Mouse (Mus musculus) right cerebral cortex, postnatal 10 days (tissue): ENCODE results near the gene Wdr91.

Source experiments
- DNase-seq, 2 experiments: peaks; one replicate each; pipeline ENCODE4 v3.0.0; 2021; ENCODE audit warnings: low spot score in 2 of 2

The Wdr91 gene

DNA sequence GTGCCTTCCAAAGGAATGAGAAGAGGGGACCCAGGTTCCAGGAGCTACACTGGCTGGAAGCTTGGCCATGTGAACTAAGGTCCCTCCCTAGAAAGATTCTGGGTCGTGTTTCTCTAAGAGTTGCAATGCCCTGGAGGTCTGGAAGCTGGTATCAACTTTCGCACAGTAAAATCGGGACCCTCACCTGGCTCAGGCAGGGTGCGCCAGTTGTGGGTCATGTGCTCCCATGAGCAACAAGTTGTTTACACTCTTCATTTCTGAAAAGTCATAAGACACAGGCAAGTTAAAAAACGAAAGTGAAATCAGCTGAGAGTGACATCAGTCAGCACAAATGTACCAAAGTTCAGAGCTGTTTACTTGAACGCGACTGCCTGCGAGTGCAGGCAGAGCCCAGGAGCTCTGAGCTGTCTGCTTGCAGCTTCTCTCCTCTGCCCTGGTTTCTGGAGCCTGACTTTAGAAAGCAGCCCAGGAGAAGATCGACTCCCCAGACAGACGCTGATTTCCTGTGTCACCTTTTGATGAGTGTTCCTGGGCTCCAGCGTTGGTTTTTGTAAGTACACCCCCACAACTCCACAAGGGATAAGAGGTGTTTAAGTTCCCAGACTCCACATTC, 47.8 kb downstream of the Wdr91 start, which contains the start of gene Tmem140:
Gene Tmem140, plus strand, starts transcription at position 356 of the 613 bp plus-strand sequence.
- DNase-seq, result no peak

DNA sequence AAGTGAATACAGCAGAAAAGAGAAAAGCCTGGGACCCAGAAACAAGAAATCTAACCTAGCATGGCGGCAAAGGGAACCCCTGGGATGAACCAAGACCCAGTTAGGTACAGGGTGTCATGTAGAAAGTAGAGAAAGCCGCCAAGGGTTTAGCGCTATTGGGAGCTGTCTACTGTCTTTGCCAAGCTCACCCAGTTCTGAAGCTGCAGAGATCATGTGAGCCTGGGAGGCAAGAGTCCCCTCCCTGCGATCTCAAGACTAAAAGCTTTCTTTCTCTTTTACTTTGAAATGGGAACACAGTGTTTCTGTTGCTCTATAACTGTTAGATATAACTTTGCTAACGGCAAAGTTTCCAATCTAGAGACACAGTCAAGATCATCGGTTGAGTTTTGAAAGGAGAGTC, 48.3 kb downstream of the Wdr91 start:
- no peak for DNase-seq

DNA sequence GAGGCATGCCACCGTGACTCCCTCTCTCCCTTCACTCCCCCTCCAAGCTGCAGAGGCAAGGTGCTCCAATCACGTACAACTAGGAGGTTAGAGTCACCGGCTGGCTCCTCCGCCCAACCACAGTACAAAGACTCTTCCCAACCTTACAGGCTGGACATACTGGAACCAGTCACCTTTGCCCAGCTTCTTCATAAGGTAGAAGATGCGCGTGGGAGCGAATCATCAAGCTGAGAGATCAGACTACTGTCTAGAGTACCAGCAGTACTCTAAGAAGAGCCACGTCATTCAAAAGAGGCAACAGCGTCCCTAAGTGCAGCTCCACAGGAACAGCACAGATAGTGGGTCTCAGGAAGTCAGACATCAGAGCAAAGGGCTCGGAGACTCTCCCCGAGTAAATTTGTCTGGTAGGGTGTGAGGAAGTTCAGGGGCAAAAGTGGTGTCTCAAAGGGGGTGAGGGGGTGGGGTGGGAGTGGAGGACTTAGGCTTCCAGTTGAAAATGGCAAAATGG, 49.1 kb downstream of the Wdr91 start:
- DNase-seq, result no peak

DNA sequence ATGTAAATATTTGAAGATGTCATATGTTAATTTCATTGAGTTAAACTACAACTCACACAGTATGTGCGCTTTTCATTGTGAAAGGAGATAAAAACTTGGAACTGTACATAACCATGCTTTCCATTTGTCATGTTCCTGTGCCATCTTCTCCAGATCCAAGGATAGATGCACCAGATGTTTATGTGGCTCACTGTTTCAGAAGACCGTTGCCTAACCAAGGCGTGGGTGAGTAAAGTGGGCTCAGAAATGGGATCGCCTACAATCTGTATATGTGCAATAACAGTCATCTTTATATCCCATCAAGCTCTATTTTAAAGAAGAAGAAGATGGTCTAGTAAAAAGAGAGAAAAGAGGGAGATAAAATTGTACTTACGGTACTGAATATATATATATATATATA, 78.3 kb downstream of the Wdr91 start:
- peak in 1 of 2 experiments; percentile 20 for DNase-seq
